9 mouse cellular contexts compared by ENCODE assay signal in genomic region chr1:131074524-131074938, GRCm38 (mm10). TPM values are rescaled to one million over a fixed set of nuclear protein-coding genes. Genes with fewer than 3 reads are reported as not detected.
DNase-seq lines count a peak whose midpoint lies in the region; ATAC-seq and TF ChIP-seq lines count a peak whose summit lies in the region.
"Had no signal": no experiment of that assay in that cellular context is flagged by ENCODE, and none has a peak within 500 bp of the region (broad histone marks: within the 10 kb centered on the region; RNA-seq: fewer than 3 reads in every experiment).

No protein-coding gene starts in this region.

- H3K4me2 ChIP-seq in lung, embryonic 14.5 days: no peak overlapping the region; the same call in 1 of the 2 replicates

- DNase-seq in lung, embryonic 14.5 days: peak; percentile 54
- DNase-seq in lung, adult 2 months: no peak
- DNase-seq in frontal cortex, postnatal 14 days (ENCODE audit: low spot score in 2 of 2): peak; percentile 58 to 68
- DNase-seq in left cerebral cortex, postnatal 25 days (ENCODE audit: low spot score in 2 of 2): peak; percentile 70 to 93
- DNase-seq in right cerebral cortex, postnatal 10 days (ENCODE audit: low spot score in 2 of 2): peak; percentile 82 to 85
- no peak for DNase-seq in yolk sac, embryonic 10.5 days (ENCODE audit: low spot score)
- no peak for DNase-seq in gastrocnemius, postnatal 25 days
- no peak for DNase-seq in ovary, adult 18-20 months (ENCODE audit: low spot score)

- TF ChIP-seq POLR2A in lung, adult 2 months (IDR thresholded peaks at IDR 0.05; ENCODE audit: borderline replicate concordance, extremely low read depth, low read depth, low read length): no peak

- no peak overlapping the region for H3K9ac ChIP-seq in lung, embryonic 14.5 days

- no peaks in the 10 kb centered on the region for H3K9me3 ChIP-seq in lung, embryonic 14.5 days (ENCODE audit: low read depth, low read length)

- no peak for TF ChIP-seq CTCF in lung, embryonic 14.5 days (IDR thresholded peaks at IDR 0.05; ENCODE audit: low read depth)
- TF ChIP-seq CTCF in lung, adult 2 months (IDR thresholded peaks at IDR 0.05; ENCODE audit: insufficient read depth, low read length): no peak

- 46% methylated on average over 8 of the region's 8 CpGs for WGBS in lung, embryonic 14.5 days
- 35% methylated on average over 8 of the region's 8 CpGs for WGBS in lung, adult 2 months

- ATAC-seq in lung, embryonic 14.5 days (ENCODE audit: insufficient read depth): peak; percentile 49; the same call in 1 of the 2 replicates

- H3K4me1 ChIP-seq in lung, embryonic 14.5 days (ENCODE audit: insufficient read depth): peaks cover 25% of the 10 kb centered on the region
- H3K4me1 ChIP-seq in lung, adult 2 months (ENCODE audit: control insufficient read depth, insufficient read depth, low read length): peaks cover 31% of the 10 kb centered on the region

- H3K4me3 ChIP-seq in lung, embryonic 14.5 days (ENCODE audit: low read depth, low read length): no peak overlapping the region
- no peak overlapping the region for H3K4me3 ChIP-seq in lung, adult 2 months (replicated peaks; ENCODE audit: extremely low read depth, low read depth, low read length)

- intact Hi-C loops in left cerebral cortex, postnatal 25 days (cut with DNase I): no loop called here

- no peaks in the 10 kb centered on the region for H3K27me3 ChIP-seq in lung, embryonic 14.5 days (ENCODE audit: insufficient read depth, low read length)

- H3K36me3 ChIP-seq in lung, embryonic 14.5 days (ENCODE audit: insufficient read depth): no peaks in the 10 kb centered on the region

- peak overlapping the region; percentile 63; the same call in 1 of the 2 replicates for H3K27ac ChIP-seq in lung, embryonic 14.5 days (ENCODE audit: low read depth)

RNA-seq across cellular contexts. Expression of gene Mapkapk2, which starts 23.1 kb away (rescaled TPM):
- 63.6 and 72.3 TPM in 2 replicates for polyA plus RNA-seq in lung, embryonic 14.5 days (2014; fragmentation: Nextera tagmentation; extraction: Ambion mirVana)
- polyA plus RNA-seq in lung, adult 2 months (2012; rRNA removed): 91.4 and 120 TPM in 2 replicates
- total RNA-seq in left cerebral cortex, postnatal 25 days (2021): 10 to 100 TPM; 25.8 to 28.3 TPM
- 100 to 1,000 TPM; 193 to 219 TPM for total RNA-seq in gastrocnemius, postnatal 25 days (2021)

RNA-seq across cellular contexts. Expression of gene Il10, which starts 54.9 kb away (rescaled TPM):
- polyA plus RNA-seq in lung, embryonic 14.5 days (2014; fragmentation: Nextera tagmentation; extraction: Ambion mirVana): not detected in 2 replicates
- polyA plus RNA-seq in lung, adult 2 months (2012; rRNA removed): 0.08 TPM in 1 of 2 replicates, not detected in the other
- total RNA-seq in left cerebral cortex, postnatal 25 days (2021): not detected
- total RNA-seq in gastrocnemius, postnatal 25 days (2021): not detected
- polyA plus RNA-seq: gonadal fat pad, adult 2 months had no signal

Comparison
In these comparisons a context has a peak if more than half of its experiments do, and no peak if none do; other contexts are left out.
1. DNase-seq: peak in lung, embryonic 14.5 days (single experiment), frontal cortex, postnatal 14 days (2 of 2), left cerebral cortex, postnatal 25 days (2 of 2) and right cerebral cortex, postnatal 10 days (2 of 2); none in lung, adult 2 months (single experiment), yolk sac, embryonic 10.5 days (single experiment), gastrocnemius, postnatal 25 days (single experiment) and ovary, adult 18-20 months (single experiment).
2. RNA of gene Mapkapk2, which starts 23.1 kb away (total RNA-seq): 193 to 219 TPM in gastrocnemius, postnatal 25 days; 25.8 to 28.3 TPM in left cerebral cortex, postnatal 25 days; every median in the first group is over 4 times any median in the second.